Mouse (Mus musculus) embryonic facial prominence, embryonic 14.5 days (tissue): ENCODE results near the gene Arrdc5. TPM values are rescaled to one million over a fixed set of nuclear protein-coding genes. Genes with fewer than 3 reads are reported as not detected.
A peak's percentile ranks its signal among the peaks of the same experiment; 100 is the strongest.

ENCODE experiments used
- ATAC-seq: fragments of 200-750 bp; cut with Nextera tagmentation; 2 replicates; pipeline ENCODE4 v1.8.0; 2017; ENCODE audit warnings: low read depth, moderate number of reproducible peaks, moderate TSS enrichment
- DNase-seq: peaks from one replicate; pipeline ENCODE4 v3.0.0-alpha.2; 2015; ENCODE audit warnings: low spot score
- H3K27ac ChIP-seq: fragments of 300-500 bp; sonication (generic); replicated peaks from 2 replicates; pipeline ENCODE4 v1.5.1; 2014; ENCODE audit warnings: low read depth, mild to moderate bottlenecking, low read length, moderate library complexity
- H3K27me3 ChIP-seq: fragments of 300-500 bp; sonication (generic); replicated peaks from 2 replicates; pipeline ENCODE4 v1.6.1; 2014; ENCODE audit warnings: low read length; ENCODE audit not compliant: control insufficient read depth, insufficient read depth
- H3K36me3 ChIP-seq: fragments of 300-500 bp; sonication (generic); 2 replicates; pipeline ENCODE4 v1.6.1; 2014; ENCODE audit warnings: low read length, mixed read lengths; ENCODE audit not compliant: control insufficient read depth, insufficient read depth
- H3K4me1 ChIP-seq: fragments of 300-500 bp; sonication (generic); 2 replicates; pipeline ENCODE4 v1.6.1; 2014; ENCODE audit warnings: antibody characterized with exemption, low read length; ENCODE audit not compliant: control insufficient read depth, insufficient read depth
- H3K4me2 ChIP-seq: fragments of 300-500 bp; sonication (generic); 2 replicates; pipeline ENCODE4 v1.6.1; 2014; ENCODE audit warnings: low read depth, mild to moderate bottlenecking, low read length, moderate library complexity, mixed read lengths
- H3K4me3 ChIP-seq: fragments of 300-500 bp; sonication (generic); 2 replicates; pipeline ENCODE4 v1.5.1; 2014; ENCODE audit warnings: low read depth, mild to moderate bottlenecking, low read length
- H3K9ac ChIP-seq: fragments of 300-500 bp; sonication (generic); 2 replicates; pipeline ENCODE4 v1.6.1; 2014; ENCODE audit warnings: low read depth, mild to moderate bottlenecking, low read length, moderate library complexity, mixed read lengths
- H3K9me3 ChIP-seq: fragments of 300-500 bp; sonication (generic); 2 replicates; pipeline ENCODE4 v1.6.1; 2016; ENCODE audit warnings: low read length; ENCODE audit not compliant: control insufficient read depth
- WGBS: fragments of 180-500 bp; shearing (Covaris S2); extraction: QIAGEN DNeasy Blood & Tissue Kit; methylation state at CpG from one replicate; pipeline ENCODE4 v1.1.7; 2014; 5-methylcytosine and 5-hydroxymethylcytosine counted together
- polyA plus RNA-seq: library from polyadenylated mRNA; unstranded; fragments of >200 nt; fragmentation: Nextera tagmentation; extraction: Ambion mirVana; gene quantifications from 2 replicates; pipeline ENCODE4 v1.2.1, GENCODE M21; 2014

Gene Arrdc5
- polyA plus RNA-seq, 1 experiment from 2014 or later: not detected

- Histone ChIP-seq H3K27ac (peak overlapping the region; percentile 61), H3K4me3 (no peak overlapping the region), H3K9me3 (no peaks in the 10 kb centered on the region), H3K9ac (peak overlapping the region; percentile 14; the same call in 1 of the 2 replicates), H3K4me2 (peak overlapping the region; percentile 20; the same call in 1 of the 2 replicates), H3K36me3 (peaks cover 71% of the 10 kb centered on the region), H3K4me1 (peaks cover 19% of the 10 kb centered on the region), H3K27me3 (no peaks in the 10 kb centered on the region)
- ATAC-seq: peak; percentile 38; the same call in 1 of the 2 replicates
- DNase-seq: peak; percentile 90
- WGBS: 69% methylated on average over 5 of the region's 6 CpGs
Measured at GRCm38 (mm10) chr17:56308088-56308487, 8.0 kb upstream of the Arrdc5 start.

GRCm38 (mm10) chr17:56305826-56306225, 5.7 kb upstream of the Arrdc5 start:
- peaks cover 23% of the 10 kb centered on the region for H3K4me1 ChIP-seq
- 56% methylated on average over 8 of the region's 8 CpGs for WGBS
- H3K4me3 ChIP-seq: peak overlapping the region; percentile 76

GRCm38 (mm10) chr17:56305156-56305555, 5.1 kb upstream of the Arrdc5 start:
- Histone ChIP-seq H3K9me3 (no peaks in the 10 kb centered on the region), H3K36me3 (peaks cover 43% of the 10 kb centered on the region), H3K4me3 (peak overlapping the region; percentile 76), H3K4me1 (peaks cover 23% of the 10 kb centered on the region), H3K27ac (no peak overlapping the region), H3K27me3 (no peaks in the 10 kb centered on the region), H3K4me2 (peak overlapping the region; percentile 100), H3K9ac (peak overlapping the region; percentile 77)
- ATAC-seq: no peak
- WGBS: 37% methylated on average over 8 of the region's 9 CpGs
- DNase-seq: no peak

More at GRCm38 (mm10) chr17:56305826-56306225, 5.7 kb upstream of the Arrdc5 start:
- H3K27me3 ChIP-seq: no peaks in the 10 kb centered on the region
- H3K27ac ChIP-seq: no peak overlapping the region
- H3K4me2 ChIP-seq: peak overlapping the region; percentile 100
- DNase-seq (no peak), ATAC-seq (no peak)
- H3K9ac ChIP-seq: peak overlapping the region; percentile 49
- peaks cover 50% of the 10 kb centered on the region for H3K36me3 ChIP-seq
- no peaks in the 10 kb centered on the region for H3K9me3 ChIP-seq

GRCm38 (mm10) chr17:56304718-56305117, 4.6 kb upstream of the Arrdc5 start:
- DNase-seq: no peak
- 6% methylated on average over 11 of the region's 11 CpGs for WGBS

GRCm38 (mm10) chr17:56303847-56304586, 3.9 kb upstream of the Arrdc5 start:
- ATAC-seq (peak; percentile 94), DNase-seq (peak; percentile 98)
- Histone ChIP-seq H3K4me2 (peak overlapping the region; percentile 100), H3K4me3 (peak overlapping the region; percentile 76), H3K9me3 (no peaks in the 10 kb centered on the region), H3K9ac (peak overlapping the region; percentile 84), H3K36me3 (peaks cover 33% of the 10 kb centered on the region; the same call in 1 of the 2 replicates), H3K27me3 (no peaks in the 10 kb centered on the region), H3K4me1 (peaks cover 23% of the 10 kb centered on the region), H3K27ac (peak overlapping the region; percentile 88)
- 1% methylated on average over 65 of the region's 68 CpGs for WGBS

More at GRCm38 (mm10) chr17:56304718-56305117, 4.6 kb upstream of the Arrdc5 start:
- Histone ChIP-seq H3K27ac (no peak overlapping the region), H3K4me2 (peak overlapping the region; percentile 100), H3K27me3 (no peaks in the 10 kb centered on the region), H3K36me3 (peaks cover 40% of the 10 kb centered on the region), H3K9ac (peak overlapping the region; percentile 77), H3K4me3 (peak overlapping the region; percentile 76), H3K9me3 (no peaks in the 10 kb centered on the region), H3K4me1 (peaks cover 23% of the 10 kb centered on the region)
- ATAC-seq: no peak

GRCm38 (mm10) chr17:56303160-56303846, 3.2 kb upstream of the Arrdc5 start, which contains the start of gene Uhrf1:
Gene Uhrf1 (plus strand): TSS chr17:56303321.
- ATAC-seq (peak; percentile 84), DNase-seq (peak; percentile 97)
- Histone ChIP-seq H3K36me3 (peaks cover 26% of the 10 kb centered on the region; the same call in 1 of the 2 replicates), H3K27me3 (no peaks in the 10 kb centered on the region), H3K4me1 (peaks cover 23% of the 10 kb centered on the region), H3K4me2 (peak within 1 kb of the TSS; percentile 100), H3K4me3 (peak within 1 kb of the TSS; percentile 76), H3K9ac (peak within 1 kb of the TSS; percentile 84), H3K9me3 (no peaks in the 10 kb centered on the region), H3K27ac (peak within 1 kb of the TSS; percentile 88)
- 0% methylated on average over 39 of the region's 43 CpGs for WGBS

GRCm38 (mm10) chr17:56302363-56302996, 2.4 kb upstream of the Arrdc5 start:
- Histone ChIP-seq H3K9ac (0 out of 2 replicates have a peak overlapping the region, but pooled peaks have one; percentile 84), H3K36me3 (peaks cover 19% of the 10 kb centered on the region; the same call in 1 of the 2 replicates), H3K4me1 (peaks cover 23% of the 10 kb centered on the region), H3K4me2 (peak overlapping the region; percentile 100), H3K27me3 (no peaks in the 10 kb centered on the region), H3K9me3 (no peaks in the 10 kb centered on the region), H3K27ac (no peak overlapping the region; the same call in 1 of the 2 replicates), H3K4me3 (no peak overlapping the region)
- DNase-seq: peak; percentile 36
- WGBS: 29% methylated on average over 13 of the region's 13 CpGs
- ATAC-seq: 0 out of 2 replicates have a peak, but pooled peaks have one; percentile 3

GRCm38 (mm10) chr17:56298238-56298637, 1.8 kb downstream of the Arrdc5 start:
- H3K4me3 ChIP-seq: no peak overlapping the region
- DNase-seq: no peak
- no peak for ATAC-seq
- no peak overlapping the region for H3K4me2 ChIP-seq
- WGBS: 96% methylated on average over 1 of the region's 1 CpGs
- H3K36me3 ChIP-seq: no peaks in the 10 kb centered on the region
- peaks cover 4% of the 10 kb centered on the region; the same call in 1 of the 2 replicates for H3K4me1 ChIP-seq
- no peaks in the 10 kb centered on the region for H3K27me3 ChIP-seq
- no peaks in the 10 kb centered on the region for H3K9me3 ChIP-seq
- H3K27ac ChIP-seq: no peak overlapping the region
- no peak overlapping the region for H3K9ac ChIP-seq
